Mouse (Mus musculus) liver, embryonic 12.5 days (tissue): ENCODE results near the gene Nub1. TPM values are rescaled to one million over a fixed set of nuclear protein-coding genes. Genes with fewer than 3 reads are reported as not detected.
A peak's percentile ranks its signal among the peaks of the same experiment; 100 is the strongest.

ENCODE experiments used
- ATAC-seq: fragments of 200-750 bp; cut with Nextera tagmentation; 2 replicates; pipeline ENCODE4 v1.8.0; 2017; ENCODE audit warnings: moderate number of reproducible peaks, mild to moderate bottlenecking, moderate library complexity
- H3K27ac ChIP-seq: fragments of 300-500 bp; sonication (generic); 2 replicates; pipeline ENCODE4 v1.5.1; 2016; ENCODE audit warnings: mild to moderate bottlenecking
- H3K27me3 ChIP-seq: fragments of 300-500 bp; sonication (generic); replicated peaks from 2 replicates; pipeline ENCODE4 v1.6.1; 2016; ENCODE audit warnings: mild to moderate bottlenecking, moderate library complexity
- H3K36me3 ChIP-seq: fragments of 300-500 bp; sonication (generic); 2 replicates; pipeline ENCODE4 v1.6.1; 2016; ENCODE audit warnings: mild to moderate bottlenecking, moderate library complexity
- H3K4me1 ChIP-seq: fragments of 300-500 bp; sonication (generic); 2 replicates; pipeline ENCODE4 v1.6.1; 2016
- H3K4me2 ChIP-seq: fragments of 300-500 bp; sonication (generic); 2 replicates; pipeline ENCODE4 v1.6.1; 2016; ENCODE audit warnings: mild to moderate bottlenecking, moderate library complexity
- H3K4me3 ChIP-seq: fragments of 300-500 bp; sonication (generic); 2 replicates; pipeline ENCODE4 v1.5.1; 2016; ENCODE audit warnings: mild to moderate bottlenecking, moderate library complexity
- H3K9ac ChIP-seq: fragments of 300-500 bp; sonication (generic); 2 replicates; pipeline ENCODE4 v1.6.1; 2016; ENCODE audit warnings: mild to moderate bottlenecking, moderate library complexity
- H3K9me3 ChIP-seq: fragments of 300-500 bp; sonication (generic); replicated peaks from 2 replicates; pipeline ENCODE4 v1.6.1; 2016; ENCODE audit warnings: mild to moderate bottlenecking, moderate library complexity
- WGBS: fragments of 180-500 bp; shearing (Covaris S2); methylation state at CpG from one replicate; pipeline ENCODE4 v1.1.7; 2016; ENCODE audit not compliant: insufficient replicate concordance; 5-methylcytosine and 5-hydroxymethylcytosine counted together
- polyA plus RNA-seq: library from polyadenylated mRNA; unstranded; fragments of >200 nt; fragmentation: Nextera tagmentation; extraction: Ambion mirVana; gene quantifications from 2 replicates; pipeline ENCODE4 v1.2.1, GENCODE M21; 2016

Gene Nub1
- polyA plus RNA-seq, 1 experiment from 2014 or later: 16.9 TPM

DNA sequence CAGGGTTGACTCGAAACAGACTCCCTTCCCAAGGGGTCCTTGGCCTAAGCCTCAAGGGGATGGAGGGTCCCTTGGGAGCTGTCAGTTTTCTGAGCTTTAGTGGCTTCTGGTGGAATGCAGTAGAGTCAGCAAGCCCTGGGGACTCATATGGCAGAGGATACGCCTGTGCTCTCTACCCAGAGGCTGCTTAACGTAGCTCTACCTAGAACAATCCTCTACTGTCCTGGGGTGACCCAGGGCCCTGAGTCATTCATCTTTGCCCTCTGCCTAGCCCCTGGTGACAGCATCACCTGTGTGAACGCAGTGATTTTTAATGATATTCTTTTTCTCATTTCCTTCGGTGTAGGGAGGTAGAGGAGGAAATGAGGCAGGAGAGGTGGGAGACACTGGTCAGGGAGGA is 64.4 kb downstream of the Nub1 start:
- H3K4me2 ChIP-seq: peak overlapping the region; percentile 93
- peaks cover 21% of the 10 kb centered on the region; the same call in 1 of the 2 replicates for H3K27me3 ChIP-seq
- no peak for ATAC-seq
- H3K27ac ChIP-seq: no peak overlapping the region
- H3K9ac ChIP-seq: peak overlapping the region; percentile 71; the same call in 1 of the 2 replicates
- WGBS: 62% methylated on average over 5 of the region's 5 CpGs
- peaks cover 45% of the 10 kb centered on the region for H3K4me1 ChIP-seq
- H3K9me3 ChIP-seq: no peaks in the 10 kb centered on the region
- peak overlapping the region; percentile 63; the same call in 1 of the 2 replicates for H3K4me3 ChIP-seq
- H3K36me3 ChIP-seq: no peaks in the 10 kb centered on the region

DNA sequence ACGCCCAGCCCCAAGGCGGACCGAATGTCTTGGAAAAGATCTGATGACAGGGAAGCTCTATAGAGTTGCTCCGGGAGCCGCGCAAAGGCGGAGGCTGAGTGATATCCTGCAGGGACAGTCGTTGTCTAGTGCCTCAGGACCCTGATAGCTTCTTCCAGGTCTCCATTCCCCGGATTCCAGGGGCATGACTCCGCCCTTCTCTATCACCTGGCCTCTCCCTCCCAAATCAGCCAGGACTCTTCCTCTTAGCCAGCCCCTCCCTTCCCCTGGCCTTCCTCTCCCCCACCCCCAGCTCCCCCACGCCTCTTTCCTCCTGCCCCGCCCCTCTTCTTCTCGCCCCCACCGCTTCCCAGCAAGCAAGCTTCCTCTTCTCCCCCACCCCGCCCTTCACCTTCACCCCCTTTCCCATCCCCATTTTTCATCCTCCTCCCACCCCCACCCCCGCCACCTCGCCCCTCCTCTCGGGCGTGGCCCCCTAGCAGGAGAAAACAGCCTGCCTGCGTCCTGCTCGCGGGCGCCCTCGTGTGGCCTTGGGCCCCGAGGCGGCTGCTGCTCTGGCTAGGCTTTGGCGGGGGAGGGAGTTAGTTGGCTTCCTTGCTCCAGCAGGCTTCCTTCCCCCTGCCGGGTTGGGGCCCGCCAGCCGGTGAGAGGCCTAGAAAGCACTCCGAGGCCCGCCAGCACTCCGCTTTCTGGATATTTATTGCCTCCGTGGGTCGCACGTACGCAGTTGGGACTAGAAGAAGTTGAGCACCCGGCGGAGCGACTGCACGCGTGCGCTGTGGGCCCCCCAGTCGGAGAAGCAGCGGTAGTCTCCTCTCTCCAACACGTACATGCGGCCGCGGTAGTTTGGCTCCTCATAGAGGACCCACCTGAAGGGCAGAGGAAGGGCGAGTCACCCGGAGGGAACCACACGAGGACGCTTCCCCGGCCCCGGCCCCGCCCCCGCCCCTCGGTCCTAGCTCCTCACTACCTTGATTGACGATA is 65.3 kb downstream of the Nub1 start:
- peaks cover 45% of the 10 kb centered on the region for H3K4me1 ChIP-seq
- H3K9me3 ChIP-seq: no peaks in the 10 kb centered on the region
- no peaks in the 10 kb centered on the region for H3K36me3 ChIP-seq
- H3K27ac ChIP-seq: peak overlapping the region; percentile 66
- H3K9ac ChIP-seq: peak overlapping the region; percentile 71
- peaks cover 21% of the 10 kb centered on the region; the same call in 1 of the 2 replicates for H3K27me3 ChIP-seq
- peak overlapping the region; percentile 63 for H3K4me3 ChIP-seq
- WGBS: 2% methylated on average over 59 of the region's 59 CpGs
- H3K4me2 ChIP-seq: peak overlapping the region; percentile 93
- peak; percentile 69 for ATAC-seq

DNA sequence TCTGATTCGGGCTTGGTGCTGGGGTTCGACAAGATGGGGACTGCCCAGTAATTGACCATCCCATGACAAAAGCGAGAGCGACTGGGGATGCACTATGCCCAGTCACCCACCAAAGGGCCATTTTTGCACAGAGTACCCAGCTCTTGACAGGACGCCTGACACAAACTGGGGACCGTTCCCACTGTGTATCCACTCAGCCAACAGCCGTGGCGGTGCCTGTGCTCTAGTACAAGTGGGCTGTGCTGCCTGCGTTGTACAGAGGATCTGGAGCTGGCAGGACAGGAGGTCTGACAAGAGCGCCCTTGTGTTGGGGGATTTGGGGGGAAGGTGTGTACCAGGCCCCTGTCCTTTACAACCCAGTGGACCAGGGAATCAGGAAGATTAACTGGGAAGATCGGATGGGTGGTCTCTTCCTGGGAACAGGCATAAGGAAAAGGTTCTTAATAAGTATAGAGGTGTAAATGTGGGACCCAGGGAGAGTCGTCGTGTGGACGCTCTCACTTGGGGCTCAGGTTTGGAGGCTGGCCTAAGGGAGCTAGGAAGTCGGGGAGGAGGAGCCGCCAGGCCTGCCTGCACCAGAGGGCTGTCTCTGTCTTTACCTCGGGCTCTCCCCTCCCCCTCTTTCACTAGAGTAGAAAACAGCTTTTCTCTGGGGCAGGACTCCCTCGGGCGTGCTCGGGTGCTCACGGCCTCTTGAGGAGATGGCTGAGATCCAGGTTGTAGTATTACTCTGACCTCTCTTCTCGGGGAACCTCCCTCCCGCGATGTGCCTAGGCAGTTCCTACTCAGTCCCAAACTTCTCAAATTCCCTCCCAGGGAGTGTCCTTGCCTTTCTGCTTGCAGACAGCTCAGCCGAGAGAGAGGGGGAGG is 66.2 kb downstream of the Nub1 start:
- peaks cover 23% of the 10 kb centered on the region; the same call in 1 of the 2 replicates for H3K27me3 ChIP-seq
- peak overlapping the region; percentile 93 for H3K4me2 ChIP-seq
- H3K9me3 ChIP-seq: no peaks in the 10 kb centered on the region
- WGBS: 5% methylated on average over 25 of the region's 25 CpGs
- H3K4me1 ChIP-seq: peaks cover 38% of the 10 kb centered on the region
- H3K36me3 ChIP-seq: no peaks in the 10 kb centered on the region
- H3K27ac ChIP-seq: peak overlapping the region; percentile 66
- peak overlapping the region; percentile 63 for H3K4me3 ChIP-seq
- peak overlapping the region; percentile 71 for H3K9ac ChIP-seq
- ATAC-seq: peak; percentile 31

DNA sequence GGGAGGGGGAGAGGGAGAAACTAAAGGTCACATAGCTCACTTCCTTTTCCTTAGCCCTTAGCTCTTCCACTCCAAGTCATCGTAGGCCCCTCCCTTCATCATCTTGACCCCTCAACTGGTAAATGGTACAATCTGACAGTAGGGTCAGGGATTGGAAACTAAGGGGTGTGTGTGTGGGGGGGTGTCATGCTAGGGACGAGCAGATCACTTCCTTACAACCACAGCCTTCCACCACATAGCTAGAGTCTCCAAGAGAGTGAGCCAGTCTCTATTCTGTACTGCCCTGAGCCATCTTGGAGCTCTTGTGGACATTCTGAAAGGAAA is 66.8 kb downstream of the Nub1 start:
- 4% methylated on average over 2 of the region's 2 CpGs for WGBS
- H3K4me3 ChIP-seq: no peak overlapping the region
- H3K9ac ChIP-seq: 0 out of 2 replicates have a peak overlapping the region, but pooled peaks have one; percentile 71
- H3K27ac ChIP-seq: 0 out of 2 replicates have a peak overlapping the region, but pooled peaks have one; percentile 66
- H3K9me3 ChIP-seq: no peaks in the 10 kb centered on the region
- ATAC-seq: peak; percentile 9; the same call in 1 of the 2 replicates
- peaks cover 33% of the 10 kb centered on the region for H3K4me1 ChIP-seq
- H3K4me2 ChIP-seq: peak overlapping the region; percentile 93
- H3K36me3 ChIP-seq: no peaks in the 10 kb centered on the region
- H3K27me3 ChIP-seq: peaks cover 27% of the 10 kb centered on the region

DNA sequence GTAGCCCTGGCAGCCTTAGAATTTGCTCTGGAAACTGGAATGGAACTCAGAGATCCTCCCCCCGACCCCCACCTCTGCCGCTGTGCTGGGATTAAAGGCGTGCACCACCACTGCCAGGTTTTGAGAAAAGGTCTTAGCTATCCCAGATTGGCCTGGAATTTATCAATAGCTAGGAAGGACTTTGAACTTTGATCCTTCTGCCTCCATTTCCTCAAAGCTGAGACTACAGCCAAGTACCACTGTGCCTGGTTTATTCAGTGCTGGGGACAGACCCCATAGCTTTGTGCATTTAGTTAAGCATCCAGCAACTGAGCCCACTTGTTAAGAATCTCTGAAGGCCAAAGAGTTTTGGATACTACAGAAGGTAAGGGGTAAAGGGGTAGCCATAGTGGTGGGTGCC is 71.6 kb downstream of the Nub1 start:
- no peak for ATAC-seq
- Histone ChIP-seq H3K4me3 (no peak overlapping the region), H3K36me3 (no peaks in the 10 kb centered on the region), H3K27ac (no peak overlapping the region), H3K9ac (no peak overlapping the region), H3K4me2 (no peak overlapping the region), H3K4me1 (peaks cover 12% of the 10 kb centered on the region), H3K9me3 (no peaks in the 10 kb centered on the region), H3K27me3 (peaks cover 30% of the 10 kb centered on the region)
- WGBS: 57% methylated on average over 3 of the region's 3 CpGs

DNA sequence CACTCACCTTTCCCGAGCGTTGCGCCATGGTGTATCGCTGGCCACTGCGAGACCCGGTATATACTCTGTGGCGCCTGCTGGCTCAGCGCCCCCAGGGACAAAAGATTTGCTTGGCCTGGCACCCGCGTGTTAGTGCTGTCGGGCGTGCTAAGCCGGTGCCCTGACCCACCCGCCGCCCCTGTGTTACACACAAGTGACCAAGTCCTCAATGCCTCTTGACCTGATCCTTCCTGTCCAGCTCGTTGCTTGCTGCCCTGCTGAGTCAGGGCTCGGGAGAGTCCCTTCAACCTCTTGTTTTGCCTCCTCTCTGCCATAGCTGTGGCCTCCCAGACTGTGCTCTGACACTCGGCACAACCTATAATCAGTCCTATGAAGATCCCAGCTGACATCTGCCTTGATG is 72.5 kb downstream of the Nub1 start, which contains the start of gene Crygn:
Gene Crygn (minus strand): TSS at position 193 of the 400 bp plus-strand sequence.
- no peak within 1 kb of the TSS for H3K4me2 ChIP-seq
- 0 out of 2 replicates have a peak, but pooled peaks cover 7% of the 10 kb centered on the region for H3K4me1 ChIP-seq
- H3K27ac ChIP-seq: no peak within 1 kb of the TSS
- H3K9ac ChIP-seq: no peak within 1 kb of the TSS
- peaks cover 24% of the 10 kb centered on the region for H3K27me3 ChIP-seq
- H3K9me3 ChIP-seq: no peaks in the 10 kb centered on the region
- H3K4me3 ChIP-seq: no peak within 1 kb of the TSS
- 56% methylated on average over 18 of the region's 18 CpGs for WGBS
- no peaks in the 10 kb centered on the region for H3K36me3 ChIP-seq
- ATAC-seq: no peak

Other genes with a start within 250 kb of the Nub1 start
- 72.4 and 78.0 TPM in 2 replicates for gene Fastk, start 240.2 kb upstream of the Nub1 start, polyA plus RNA-seq
- gene Tmub1, start 237.7 kb upstream of the Nub1 start, polyA plus RNA-seq: 6.7 and 7.2 TPM in 2 replicates
- gene Agap3, start 233.4 kb upstream of the Nub1 start, polyA plus RNA-seq: 25.5 and 26.5 TPM in 2 replicates
- gene Gbx1, start 158.3 kb upstream of the Nub1 start, polyA plus RNA-seq: not detected in 2 replicates
- gene Asb10, start 144.6 kb upstream of the Nub1 start, polyA plus RNA-seq: 0.11 TPM in 1 of 2 replicates, not detected in the other
- gene 4931409K22Rik, start 128.7 kb upstream of the Nub1 start, polyA plus RNA-seq: 0.05 TPM in 1 of 2 replicates, not detected in the other
- gene Abcf2, start 108.1 kb upstream of the Nub1 start, polyA plus RNA-seq: 93.7 and 95.9 TPM in 2 replicates
- gene Chpf2, start 98.8 kb upstream of the Nub1 start, polyA plus RNA-seq: 16.6 and 17.6 TPM in 2 replicates
- gene Smarcd3, start 61.1 kb upstream of the Nub1 start, polyA plus RNA-seq: 5.8 and 8.3 TPM in 2 replicates
- 3.5 and 3.9 TPM in 2 replicates for gene Wdr86, start 45.2 kb downstream of the Nub1 start, polyA plus RNA-seq
- gene Crygn, start 72.5 kb downstream of the Nub1 start, polyA plus RNA-seq: 0.71 TPM in 1 of 2 replicates, not detected in the other
- gene Rheb, start 157.1 kb downstream of the Nub1 start, polyA plus RNA-seq: 110 and 113 TPM in 2 replicates